Mouse (Mus musculus): Measurements from ENCODE around the gene Sh3gl2. TPM values are rescaled to one million over a fixed set of nuclear protein-coding genes. Genes with fewer than 3 reads are reported as not detected.

Sh3gl2 gene
- polyA plus RNA-seq, 1 experiment from 2014 or later = 14.8 TPM

GRCm38 (mm10) chr4:85319092-85319491, 114.2 kb downstream of the Sh3gl2 start:
- Histone ChIP-seq H3K27me3 (ENCODE audit: control insufficient read depth, insufficient read depth, low read length) (no peaks in the 10 kb centered on the region), H3K9me3 (ENCODE audit: control insufficient read depth, low read length) (no peaks in the 10 kb centered on the region), H3K4me2 (ENCODE audit: low read depth) (no peak overlapping the region), H3K27ac (ENCODE audit: low read depth, low read length) (no peak overlapping the region), H3K4me1 (ENCODE audit: control insufficient read depth, insufficient read depth, low read length) (no peaks in the 10 kb centered on the region), H3K9ac (ENCODE audit: low read length) (no peak overlapping the region), H3K36me3 (ENCODE audit: control insufficient read depth, insufficient read depth, low read length) (no peaks in the 10 kb centered on the region), H3K4me3 (ENCODE audit: low read depth, low read length) (no peak overlapping the region)
- no peak for DNase-seq (ENCODE audit: low spot score)
- ATAC-seq (ENCODE audit: insufficient read depth, low FRiP score, low TSS enrichment) = no peak
- WGBS = 59% methylated on average over 3 of the region's 3 CpGs

- Histone ChIP-seq H3K9me3 (ENCODE audit: control insufficient read depth, low read length) (no peaks in the 10 kb centered on the region), H3K4me2 (ENCODE audit: low read depth) (no peak overlapping the region), H3K9ac (ENCODE audit: low read length) (no peak overlapping the region), H3K4me3 (ENCODE audit: low read depth, low read length) (no peak overlapping the region), H3K4me1 (ENCODE audit: control insufficient read depth, insufficient read depth, low read length) (no peaks in the 10 kb centered on the region), H3K36me3 (ENCODE audit: control insufficient read depth, insufficient read depth, low read length) (no peaks in the 10 kb centered on the region), H3K27me3 (ENCODE audit: control insufficient read depth, insufficient read depth, low read length) (no peaks in the 10 kb centered on the region), H3K27ac (ENCODE audit: low read depth, low read length) (no peak overlapping the region)
- 81% methylated on average over 6 of the region's 6 CpGs for WGBS
- no peak for ATAC-seq (ENCODE audit: insufficient read depth, low FRiP score, low TSS enrichment)
- no peak for DNase-seq (ENCODE audit: low spot score)
These were observed 120.5 kb downstream of the Sh3gl2 start for GRCm38 (mm10) chr4:85325454-85325853.

DNA sequence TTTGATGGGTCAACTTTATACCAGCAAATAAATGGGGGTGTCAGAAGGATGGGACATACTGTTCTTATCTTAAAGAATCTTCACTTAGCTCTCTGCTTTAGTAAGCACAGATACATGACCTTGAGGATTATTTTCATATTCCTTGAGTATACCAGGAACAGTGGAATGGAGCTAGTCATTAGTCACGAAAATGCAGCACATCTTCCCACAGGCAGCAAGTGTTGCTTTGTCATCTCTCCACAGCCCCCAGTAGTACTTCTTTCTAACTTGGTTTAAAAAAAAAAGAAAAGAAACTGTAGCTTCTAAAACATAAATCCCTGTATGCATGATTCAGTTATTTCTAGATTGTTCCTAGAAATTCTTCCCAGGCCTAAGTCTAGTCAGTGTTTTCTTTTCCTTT, 121.1 kb downstream of the Sh3gl2 start:
- 84% methylated on average over 1 of the region's 1 CpGs for WGBS
- Histone ChIP-seq H3K4me2 (ENCODE audit: low read depth) (no peak overlapping the region), H3K4me3 (ENCODE audit: low read depth, low read length) (no peak overlapping the region), H3K9ac (ENCODE audit: low read length) (no peak overlapping the region), H3K27me3 (ENCODE audit: control insufficient read depth, insufficient read depth, low read length) (no peaks in the 10 kb centered on the region), H3K9me3 (ENCODE audit: control insufficient read depth, low read length) (no peaks in the 10 kb centered on the region), H3K27ac (ENCODE audit: low read depth, low read length) (no peak overlapping the region), H3K36me3 (ENCODE audit: control insufficient read depth, insufficient read depth, low read length) (no peaks in the 10 kb centered on the region), H3K4me1 (ENCODE audit: control insufficient read depth, insufficient read depth, low read length) (no peaks in the 10 kb centered on the region)
- DNase-seq (ENCODE audit: low spot score) (no peak), ATAC-seq (ENCODE audit: insufficient read depth, low FRiP score, low TSS enrichment) (no peak)

GRCm38 (mm10) chr4:85334688-85335200, 129.8 kb downstream of the Sh3gl2 start:
- DNase-seq (ENCODE audit: low spot score) (no peak), ATAC-seq (ENCODE audit: insufficient read depth, low FRiP score, low TSS enrichment) (no peak)
- WGBS = 83% methylated on average over 4 of the region's 4 CpGs
- Histone ChIP-seq H3K27ac (ENCODE audit: low read depth, low read length) (no peak overlapping the region), H3K27me3 (ENCODE audit: control insufficient read depth, insufficient read depth, low read length) (no peaks in the 10 kb centered on the region), H3K9me3 (ENCODE audit: control insufficient read depth, low read length) (no peaks in the 10 kb centered on the region), H3K4me1 (ENCODE audit: control insufficient read depth, insufficient read depth, low read length) (no peaks in the 10 kb centered on the region), H3K36me3 (ENCODE audit: control insufficient read depth, insufficient read depth, low read length) (no peaks in the 10 kb centered on the region), H3K4me3 (ENCODE audit: low read depth, low read length) (no peak overlapping the region), H3K9ac (ENCODE audit: low read length) (no peak overlapping the region), H3K4me2 (ENCODE audit: low read depth) (no peak overlapping the region)

GRCm38 (mm10) chr4:85336356-85336755, 131.4 kb downstream of the Sh3gl2 start:
- no peaks in the 10 kb centered on the region for H3K36me3 ChIP-seq (ENCODE audit: control insufficient read depth, insufficient read depth, low read length)
- H3K27ac ChIP-seq (ENCODE audit: low read depth, low read length) = no peak overlapping the region
- no peaks in the 10 kb centered on the region for H3K27me3 ChIP-seq (ENCODE audit: control insufficient read depth, insufficient read depth, low read length)
- H3K9me3 ChIP-seq (ENCODE audit: control insufficient read depth, low read length) = no peaks in the 10 kb centered on the region
- no peak overlapping the region for H3K9ac ChIP-seq (ENCODE audit: low read length)
- DNase-seq (ENCODE audit: low spot score) = no peak
- H3K4me3 ChIP-seq (ENCODE audit: low read depth, low read length) = no peak overlapping the region
- H3K4me2 ChIP-seq (ENCODE audit: low read depth) = no peak overlapping the region
- no peak for ATAC-seq (ENCODE audit: insufficient read depth, low FRiP score, low TSS enrichment)
- no peaks in the 10 kb centered on the region for H3K4me1 ChIP-seq (ENCODE audit: control insufficient read depth, insufficient read depth, low read length)

GRCm38 (mm10) chr4:85339126-85339525, 134.2 kb downstream of the Sh3gl2 start:
- Histone ChIP-seq H3K4me1 (ENCODE audit: control insufficient read depth, insufficient read depth, low read length) (no peaks in the 10 kb centered on the region), H3K27ac (ENCODE audit: low read depth, low read length) (no peak overlapping the region), H3K4me3 (ENCODE audit: low read depth, low read length) (no peak overlapping the region), H3K27me3 (ENCODE audit: control insufficient read depth, insufficient read depth, low read length) (no peaks in the 10 kb centered on the region), H3K9ac (ENCODE audit: low read length) (no peak overlapping the region), H3K9me3 (ENCODE audit: control insufficient read depth, low read length) (no peaks in the 10 kb centered on the region), H3K4me2 (ENCODE audit: low read depth) (no peak overlapping the region), H3K36me3 (ENCODE audit: control insufficient read depth, insufficient read depth, low read length) (no peaks in the 10 kb centered on the region)
- ATAC-seq (ENCODE audit: insufficient read depth, low FRiP score, low TSS enrichment) = no peak
- 89% methylated on average over 5 of the region's 5 CpGs for WGBS
- DNase-seq (ENCODE audit: low spot score) = no peak

DNA sequence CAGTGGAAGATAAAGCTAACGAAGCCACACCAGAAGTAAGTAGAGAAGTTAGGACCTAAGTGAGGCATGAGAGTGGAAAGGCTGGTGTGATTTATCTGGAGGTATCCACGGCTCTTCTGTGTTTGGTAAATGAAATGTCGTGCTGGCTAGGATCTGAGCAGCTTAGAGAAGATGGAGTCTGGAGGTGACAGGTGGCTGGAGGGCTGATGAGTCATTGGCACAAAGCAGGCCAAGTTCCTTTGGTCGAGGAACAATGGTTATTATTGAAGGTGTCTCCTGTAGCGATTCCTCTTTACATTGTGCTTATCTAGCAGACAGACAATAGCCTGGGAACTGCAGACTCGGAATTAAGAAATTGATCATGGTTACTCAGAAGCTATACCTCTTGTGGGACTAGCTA, 135.8 kb downstream of the Sh3gl2 start:
- Histone ChIP-seq H3K4me2 (ENCODE audit: low read depth) (no peak overlapping the region), H3K27ac (ENCODE audit: low read depth, low read length) (no peak overlapping the region), H3K27me3 (ENCODE audit: control insufficient read depth, insufficient read depth, low read length) (no peaks in the 10 kb centered on the region), H3K9me3 (ENCODE audit: control insufficient read depth, low read length) (no peaks in the 10 kb centered on the region), H3K9ac (ENCODE audit: low read length) (no peak overlapping the region), H3K36me3 (ENCODE audit: control insufficient read depth, insufficient read depth, low read length) (no peaks in the 10 kb centered on the region), H3K4me1 (ENCODE audit: control insufficient read depth, insufficient read depth, low read length) (no peaks in the 10 kb centered on the region), H3K4me3 (ENCODE audit: low read depth, low read length) (no peak overlapping the region)
- DNase-seq (ENCODE audit: low spot score) = no peak
- 87% methylated on average over 6 of the region's 6 CpGs for WGBS
- no peak for ATAC-seq (ENCODE audit: insufficient read depth, low FRiP score, low TSS enrichment)

DNA sequence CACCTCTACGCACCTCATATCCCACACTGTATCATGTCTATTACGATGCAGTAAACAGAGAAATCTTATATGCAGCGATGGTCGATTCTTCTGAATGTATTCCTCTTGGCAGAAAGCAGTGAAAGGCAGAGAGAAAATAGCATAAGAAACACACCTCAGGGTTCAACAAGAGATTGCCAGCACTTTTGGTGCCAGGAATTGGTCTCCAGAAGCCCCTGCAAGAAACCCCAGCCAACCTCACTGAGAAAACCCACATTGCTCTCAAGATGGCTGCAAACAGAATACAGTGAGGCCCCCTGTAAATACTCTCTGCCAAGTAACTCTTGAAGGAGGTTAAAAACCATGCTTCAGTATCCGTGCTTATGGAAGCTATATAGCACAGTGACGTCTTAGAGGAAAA, 141.0 kb downstream of the Sh3gl2 start:
- no peaks in the 10 kb centered on the region for H3K4me1 ChIP-seq (ENCODE audit: control insufficient read depth, insufficient read depth, low read length)
- H3K36me3 ChIP-seq (ENCODE audit: control insufficient read depth, insufficient read depth, low read length) = no peaks in the 10 kb centered on the region
- H3K9me3 ChIP-seq (ENCODE audit: control insufficient read depth, low read length) = no peaks in the 10 kb centered on the region
- 94% methylated on average over 6 of the region's 6 CpGs for WGBS
- no peak for DNase-seq (ENCODE audit: low spot score)
- H3K4me2 ChIP-seq (ENCODE audit: low read depth) = no peak overlapping the region
- no peak overlapping the region for H3K9ac ChIP-seq (ENCODE audit: low read length)
- no peak overlapping the region for H3K4me3 ChIP-seq (ENCODE audit: low read depth, low read length)
- ATAC-seq (ENCODE audit: insufficient read depth, low FRiP score, low TSS enrichment) = no peak
- H3K27me3 ChIP-seq (ENCODE audit: control insufficient read depth, insufficient read depth, low read length) = no peaks in the 10 kb centered on the region
- H3K27ac ChIP-seq (ENCODE audit: low read depth, low read length) = no peak overlapping the region

GRCm38 (mm10) chr4:85348079-85348643, 143.2 kb downstream of the Sh3gl2 start:
- H3K27me3 ChIP-seq (ENCODE audit: control insufficient read depth, insufficient read depth, low read length) = no peaks in the 10 kb centered on the region
- WGBS = 84% methylated on average over 8 of the region's 8 CpGs
- H3K9me3 ChIP-seq (ENCODE audit: control insufficient read depth, low read length) = no peaks in the 10 kb centered on the region
- H3K36me3 ChIP-seq (ENCODE audit: control insufficient read depth, insufficient read depth, low read length) = no peaks in the 10 kb centered on the region
- no peak overlapping the region for H3K4me2 ChIP-seq (ENCODE audit: low read depth)
- no peaks in the 10 kb centered on the region for H3K4me1 ChIP-seq (ENCODE audit: control insufficient read depth, insufficient read depth, low read length)
- H3K4me3 ChIP-seq (ENCODE audit: low read depth, low read length) = no peak overlapping the region
- H3K27ac ChIP-seq (ENCODE audit: low read depth, low read length) = no peak overlapping the region
- no peak overlapping the region for H3K9ac ChIP-seq (ENCODE audit: low read length)
- ATAC-seq (ENCODE audit: insufficient read depth, low FRiP score, low TSS enrichment) (no peak), DNase-seq (ENCODE audit: low spot score) (no peak)

Measured in neural tube, embryonic 11.5 days (tissue).